Mouse (Mus musculus) lung, adult 2 months (tissue): Measurements from ENCODE around the gene Rnf43.

Experiments used
- CTCF ChIP-seq: fragments of 200-500 bp; IDR thresholded peaks from 2 replicates; pipeline ENCODE4 v1.5.1; 2011; ENCODE audit warnings: mild to moderate bottlenecking, low read length, control low read depth; ENCODE audit not compliant: insufficient read depth
- POLR2A ChIP-seq: fragments of 200-500 bp; IDR thresholded peaks from 2 replicates; pipeline ENCODE4 v1.6.1; 2011; ENCODE audit warnings: low read depth, mild to moderate bottlenecking, control low read depth, low read length, borderline replicate concordance; ENCODE audit errors: extremely low read depth

GRCm38 (mm10) chr11:87667107-87668090 lies 4.9 kb downstream of the Rnf43 start:
- TF ChIP-seq CTCF (no peak), POLR2A (no peak)
